Mouse (Mus musculus): ENCODE data around the gene 1700017D01Rik. TPM values are rescaled to one million over a fixed set of nuclear protein-coding genes. Genes with fewer than 3 reads are reported as not detected.

Gene 1700017D01Rik
- total RNA-seq, 2 experiments from 2014 or later, result not detected

DNA sequence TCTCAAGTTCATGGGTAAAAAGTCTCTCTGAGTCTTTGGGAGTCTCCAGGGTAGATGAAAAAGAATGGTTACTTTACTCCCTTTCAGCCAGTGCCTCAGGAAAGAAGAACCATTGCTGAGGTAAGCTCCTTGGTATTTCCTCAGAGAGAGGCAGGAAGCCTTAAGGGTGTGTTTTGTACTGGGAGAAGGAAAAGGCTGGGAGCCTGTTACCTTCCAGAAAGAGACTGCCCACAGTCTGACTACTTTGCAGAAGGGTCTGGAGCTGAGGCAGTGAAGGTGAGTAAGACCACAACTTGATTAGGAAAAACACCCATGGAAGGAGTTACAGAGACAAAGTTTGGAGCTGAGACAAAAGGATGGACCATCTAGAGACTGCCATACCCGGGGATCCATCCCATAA lies 82.2 kb downstream of the 1700017D01Rik start:
- no peak for DNase-seq (ENCODE audit: low spot score in 2 of 2)

DNA sequence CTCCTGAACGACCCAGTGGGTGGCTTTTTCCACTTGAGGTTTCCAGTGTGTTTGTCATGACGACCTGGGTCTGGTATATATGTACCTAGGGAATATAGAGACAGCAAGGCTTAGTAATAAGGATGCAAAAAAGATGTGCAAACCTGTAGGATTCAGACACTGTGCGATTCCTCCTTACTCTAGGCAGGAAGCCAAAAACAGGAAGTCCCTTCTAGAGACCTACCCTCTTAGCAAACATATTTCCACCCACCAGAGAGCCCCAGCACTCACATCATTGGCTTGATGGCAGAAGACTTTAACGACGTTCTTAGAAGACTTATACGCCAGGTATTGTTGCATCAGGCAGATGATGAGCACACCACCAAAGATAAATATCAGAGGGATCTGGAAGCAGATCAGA lies 82.7 kb downstream of the 1700017D01Rik start:
- DNase-seq (ENCODE audit: low spot score in 2 of 2), result no peak

Other genes with a start within 250 kb of the 1700017D01Rik start
- 10 to 100 TPM; 47.7 to 55.1 TPM for gene Tmem109, start 248.9 kb downstream of the 1700017D01Rik start, total RNA-seq (2021)
- 100 to 1,000 TPM; 207 to 211 TPM for gene Prpf19, start 235.6 kb downstream of the 1700017D01Rik start, total RNA-seq (2021)
- gene Zp1, start 210.2 kb downstream of the 1700017D01Rik start, total RNA-seq (2021), result not detected
- gene Ptgdr2, start 193.7 kb downstream of the 1700017D01Rik start, total RNA-seq (2021), result under 1 TPM in 1 of 2 experiments, not detected in 1; 0.23 TPM
- 1 to 10 TPM; 6.7 to 7.9 TPM for gene Ccdc86, start 181.6 kb downstream of the 1700017D01Rik start, total RNA-seq (2021)
- gene Ms4a10, start 156.2 kb downstream of the 1700017D01Rik start, total RNA-seq (2021), result not detected
- not detected for gene Ms4a15, start 137.6 kb downstream of the 1700017D01Rik start, total RNA-seq (2021)
- gene Ms4a18, start 112.8 kb downstream of the 1700017D01Rik start, total RNA-seq (2021), result not detected
- under 1 TPM in 1 of 2 experiments, not detected in 1; 0.46 TPM for gene Ms4a8a, start 49.8 kb downstream of the 1700017D01Rik start, total RNA-seq (2021)
- gene 1700025F22Rik, start 34.4 kb upstream of the 1700017D01Rik start, total RNA-seq (2021), result not detected
- not detected for gene Ms4a13, start 65.9 kb upstream of the 1700017D01Rik start, total RNA-seq (2021)
- not detected for gene Ms4a12, start 101.6 kb upstream of the 1700017D01Rik start, total RNA-seq (2021)
- gene Ms4a1, start 135.4 kb upstream of the 1700017D01Rik start, total RNA-seq (2021), result not detected
- gene Ms4a5, start 153.0 kb upstream of the 1700017D01Rik start, total RNA-seq (2021), result not detected
- not detected for gene Ms4a14, start 183.6 kb upstream of the 1700017D01Rik start, total RNA-seq (2021)
- under 1 TPM; 0.42 to 0.91 TPM for gene Ms4a7, start 205.3 kb upstream of the 1700017D01Rik start, total RNA-seq (2021)
- 1 to 10 TPM in 1 of 2 experiments, under 1 TPM in 1; 0.70 to 1.1 TPM for gene Ms4a4a, start 244.6 kb upstream of the 1700017D01Rik start, total RNA-seq (2021)